Mouse (Mus musculus) MEL (cell line): Measurements from ENCODE around the gene Mbd6. TPM values are rescaled to one million over a fixed set of nuclear protein-coding genes. Genes with fewer than 3 reads are reported as not detected.

Source experiments
- DNase-seq: peaks from one replicate; pipeline ENCODE4 v3.0.0; 2011; ENCODE audit warnings: low read depth, low spot score
- H3K27ac ChIP-seq: 2 replicates; pipeline ENCODE4 v1.5.1; 2012; ENCODE audit warnings: low read depth, mild to moderate bottlenecking, control low read depth, low read length, moderate library complexity; ENCODE audit not compliant: control insufficient read depth
- H3K27me3 ChIP-seq, 2 experiments: fragments of 150-350 bp in 1 of 2; sonication (generic) in 1 of 2; 2 replicates each; pipeline ENCODE4 v1.6.1; 2012; ENCODE audit warnings: low read length in 2 of 2, mild to moderate bottlenecking in 2 of 2, improper control_type of control experiment in 1 of 2, moderate library complexity in 1 of 2; ENCODE audit not compliant: insufficient read depth in 2 of 2, control insufficient read depth in 1 of 2
- H3K36me3 ChIP-seq, 2 experiments: 2 replicates each; pipeline ENCODE4 v1.6.1; 2012 to 2014; ENCODE audit warnings: low read length in 2 of 2, improper control_type of control experiment in 1 of 2, inconsistent platforms in 1 of 2, mild to moderate bottlenecking in 1 of 2; ENCODE audit not compliant: insufficient read depth in 2 of 2, control insufficient read depth in 1 of 2
- H3K4me1 ChIP-seq, 2 experiments: fragments of 150-350 bp in 1 of 2; sonication (generic) in 1 of 2; 2 replicates each; pipeline ENCODE4 v1.6.1; 2012; ENCODE audit warnings: low read length in 2 of 2, improper control_type of control experiment in 1 of 2, mild to moderate bottlenecking in 1 of 2; ENCODE audit not compliant: insufficient read depth in 2 of 2, control insufficient read depth in 1 of 2
- H3K4me3 ChIP-seq, 2 experiments: fragments of 150-350 bp in 1 of 2; sonication (generic) in 1 of 2; 2 replicates each; pipeline ENCODE4 v1.5.1; 2012; ENCODE audit warnings: low read depth in 2 of 2, low read length in 2 of 2, mild to moderate bottlenecking in 2 of 2, moderate library complexity in 2 of 2, control low read depth in 1 of 2, improper control_type of control experiment in 1 of 2; ENCODE audit not compliant: control insufficient read depth in 1 of 2, insufficient read depth in 1 of 2
- H3K79me2 ChIP-seq: 2 replicates; pipeline ENCODE4 v1.6.1; 2012; ENCODE audit warnings: mild to moderate bottlenecking, low read length, moderate library complexity; ENCODE audit not compliant: control insufficient read depth, poor library complexity, insufficient read depth
- H3K9ac ChIP-seq: 2 replicates; pipeline ENCODE4 v1.6.1; 2012; ENCODE audit warnings: low read depth, mild to moderate bottlenecking, control low read depth, low read length, moderate library complexity; ENCODE audit not compliant: control insufficient read depth, poor library complexity, severe bottlenecking
- H3K9me3 ChIP-seq: fragments of 150-350 bp; sonication (generic); replicated peaks from 2 replicates; pipeline ENCODE4 v1.6.1; 2012; ENCODE audit warnings: mild to moderate bottlenecking, low read length, improper control_type of control experiment, moderate library complexity; ENCODE audit not compliant: insufficient read depth
- BHLHE40 ChIP-seq: IDR thresholded peaks from 2 replicates; pipeline ENCODE4 v1.6.1; 2012; ENCODE audit warnings: low read depth, mild to moderate bottlenecking, inconsistent platforms, low read length, improper control_type of control experiment, borderline replicate concordance
- CHD1 ChIP-seq: IDR thresholded peaks from 2 replicates; pipeline ENCODE4 v1.6.1; 2012; ENCODE audit warnings: low read depth, mild to moderate bottlenecking, inconsistent platforms, low read length, improper control_type of control experiment
- CTCF ChIP-seq, 3 experiments: IDR thresholded peaks in 2 of 3; conservative IDR thresholded peaks in 1 of 3; 2 replicates each; pipeline ENCODE4 v1.5.1; 2011 to 2012; ENCODE audit warnings: low read length in 3 of 3, low read depth in 2 of 3, mild to moderate bottlenecking in 2 of 3, improper control_type of control experiment in 1 of 3, inconsistent platforms in 1 of 3, mixed read lengths in 1 of 3, moderate library complexity in 1 of 3; ENCODE audit not compliant: control insufficient read depth in 1 of 3, insufficient read depth in 1 of 3, poor library complexity in 1 of 3, severe bottlenecking in 1 of 3
- ELF1 ChIP-seq: IDR thresholded peaks from 2 replicates; pipeline ENCODE4 v1.6.1; 2014; ENCODE audit warnings: low read depth, mild to moderate bottlenecking, inconsistent platforms, low read length, improper control_type of control experiment, moderate library complexity
- GABPA ChIP-seq: IDR thresholded peaks from 2 replicates; pipeline ENCODE4 v1.6.1; 2012; ENCODE audit warnings: low read depth, mild to moderate bottlenecking, inconsistent platforms, low read length, improper control_type of control experiment, moderate library complexity
- HCFC1 ChIP-seq: IDR thresholded peaks from 2 replicates; pipeline ENCODE4 v1.6.1; 2012; ENCODE audit warnings: low read depth, mild to moderate bottlenecking, inconsistent platforms, low read length, improper control_type of control experiment, moderate library complexity
- JUND ChIP-seq: IDR thresholded peaks from 2 replicates; pipeline ENCODE4 v1.6.1; 2011; ENCODE audit warnings: low read depth, mild to moderate bottlenecking, improper control_type of control experiment, low read length
- MAFK ChIP-seq: IDR thresholded peaks from 2 replicates; pipeline ENCODE4 v1.6.1; 2011; ENCODE audit warnings: low read depth, mild to moderate bottlenecking, low read length, improper control_type of control experiment, borderline replicate concordance
- MAX ChIP-seq: IDR thresholded peaks from 2 replicates; pipeline ENCODE4 v1.6.1; 2011; ENCODE audit warnings: low read length, improper control_type of control experiment
- MAZ ChIP-seq: IDR thresholded peaks from 2 replicates; pipeline ENCODE4 v1.6.1; 2012; ENCODE audit warnings: low read depth, mild to moderate bottlenecking, inconsistent platforms, low read length, improper control_type of control experiment
- MXI1 ChIP-seq: IDR thresholded peaks from 2 replicates; pipeline ENCODE4 v1.6.1; 2011; ENCODE audit warnings: mild to moderate bottlenecking, low read depth, low read length, improper control_type of control experiment
- MYC ChIP-seq: IDR thresholded peaks from 2 replicates; pipeline ENCODE4 v1.6.1; 2011; ENCODE audit warnings: low read depth, mild to moderate bottlenecking, low read length, improper control_type of control experiment, moderate library complexity
- NRF1 ChIP-seq: IDR thresholded peaks from 2 replicates; pipeline ENCODE4 v1.6.1; 2014; ENCODE audit warnings: low read depth, mild to moderate bottlenecking, inconsistent platforms, low read length, improper control_type of control experiment, moderate library complexity; ENCODE audit not compliant: poor library complexity, insufficient read depth, severe bottlenecking
- POLR2A ChIP-seq, 2 experiments: IDR thresholded peaks; 2 replicates each; pipeline ENCODE4 v1.6.1; 2011 to 2012; ENCODE audit warnings: low read length in 2 of 2, mild to moderate bottlenecking in 2 of 2, control low read depth in 1 of 2, improper control_type of control experiment in 1 of 2, low read depth in 1 of 2, moderate library complexity in 1 of 2; ENCODE audit not compliant: control insufficient read depth in 1 of 2, insufficient read depth in 1 of 2, poor library complexity in 1 of 2
- POLR2AphosphoS2 ChIP-seq: IDR thresholded peaks from 2 replicates; pipeline ENCODE4 v1.6.1; 2011; ENCODE audit warnings: low read length, improper control_type of control experiment
- POLR2AphosphoS5 ChIP-seq: IDR thresholded peaks from 2 replicates; pipeline ENCODE4 v1.6.1; 2012; ENCODE audit warnings: low read depth, borderline replicate concordance, mild to moderate bottlenecking, inconsistent platforms, low read length, moderate library complexity, mixed read lengths
- RAD21 ChIP-seq: IDR thresholded peaks from 2 replicates; pipeline ENCODE4 v1.6.1; 2011; ENCODE audit warnings: mild to moderate bottlenecking, low read depth, low read length, improper control_type of control experiment
- SIN3A ChIP-seq: IDR thresholded peaks from 2 replicates; pipeline ENCODE4 v1.6.1; 2012; ENCODE audit warnings: low read length, improper control_type of control experiment, inconsistent platforms
- SMC3 ChIP-seq: IDR thresholded peaks from 2 replicates; pipeline ENCODE4 v1.6.1; 2011; ENCODE audit warnings: low read depth, low read length, improper control_type of control experiment
- TAL1 ChIP-seq: IDR thresholded peaks from 2 replicates; pipeline ENCODE4 v1.6.1; 2012; ENCODE audit warnings: mild to moderate bottlenecking, inconsistent platforms, low read length, moderate library complexity, mixed read lengths
- TBP ChIP-seq: IDR thresholded peaks from 2 replicates; pipeline ENCODE4 v1.8.0; 2011; ENCODE audit warnings: low read depth, low read length, improper control_type of control experiment
- TCF12 ChIP-seq: IDR thresholded peaks from 2 replicates; pipeline ENCODE4 v1.6.1; 2014; ENCODE audit warnings: low read depth, mild to moderate bottlenecking, inconsistent platforms, low read length, improper control_type of control experiment, moderate library complexity
- UBTF ChIP-seq: IDR thresholded peaks from 2 replicates; pipeline ENCODE4 v1.6.1; 2012; ENCODE audit warnings: low read depth, mild to moderate bottlenecking, inconsistent platforms, low read length, improper control_type of control experiment, moderate library complexity, borderline replicate concordance; ENCODE audit not compliant: insufficient read depth
- USF1 ChIP-seq: IDR thresholded peaks from 2 replicates; pipeline ENCODE4 v1.6.1; 2014; ENCODE audit warnings: low read depth, mild to moderate bottlenecking, inconsistent platforms, low read length, improper control_type of control experiment, moderate library complexity
- USF2 ChIP-seq, 2 experiments: IDR thresholded peaks; 2 replicates each; pipeline ENCODE4 v1.6.1; 2011 to 2012; ENCODE audit warnings: improper control_type of control experiment in 2 of 2, low read length in 2 of 2, borderline replicate concordance in 1 of 2, inconsistent platforms in 1 of 2, low read depth in 1 of 2, mild to moderate bottlenecking in 1 of 2; ENCODE audit not compliant: insufficient read depth in 1 of 2
- ZC3H11A ChIP-seq: IDR thresholded peaks from 2 replicates; pipeline ENCODE4 v1.6.1; 2012; ENCODE audit warnings: low read depth, mild to moderate bottlenecking, inconsistent platforms, low read length, improper control_type of control experiment
- polyA plus RNA-seq, 2 experiments: library from polyadenylated mRNA; stranded (reverse) in 1 of 2; unstranded in 1 of 2; fragments of >175 nt in 1 of 2; fragments of >200 nt in 1 of 2; gene quantifications; 2 replicates each; pipeline versions ENCODE4 v1.2.1 to v1.2.4; 2012; ENCODE audit warnings: low replicate concordance in 2 of 2, low read depth in 1 of 2; ENCODE audit not compliant: insufficient read length in 2 of 2, insufficient read depth in 1 of 2, missing spikeins in 1 of 2
- total RNA-seq: library from RNA; depleted of rRNA; stranded (reverse); fragments of 300-350 nt; gene quantifications from 2 replicates; pipeline ENCODE4 v1.2.3, GENCODE M21; 2012

The Mbd6 gene
- total and polyA plus RNA-seq, 3 experiments = 4.2 to 44.8 TPM; not detected in 1

DNA sequence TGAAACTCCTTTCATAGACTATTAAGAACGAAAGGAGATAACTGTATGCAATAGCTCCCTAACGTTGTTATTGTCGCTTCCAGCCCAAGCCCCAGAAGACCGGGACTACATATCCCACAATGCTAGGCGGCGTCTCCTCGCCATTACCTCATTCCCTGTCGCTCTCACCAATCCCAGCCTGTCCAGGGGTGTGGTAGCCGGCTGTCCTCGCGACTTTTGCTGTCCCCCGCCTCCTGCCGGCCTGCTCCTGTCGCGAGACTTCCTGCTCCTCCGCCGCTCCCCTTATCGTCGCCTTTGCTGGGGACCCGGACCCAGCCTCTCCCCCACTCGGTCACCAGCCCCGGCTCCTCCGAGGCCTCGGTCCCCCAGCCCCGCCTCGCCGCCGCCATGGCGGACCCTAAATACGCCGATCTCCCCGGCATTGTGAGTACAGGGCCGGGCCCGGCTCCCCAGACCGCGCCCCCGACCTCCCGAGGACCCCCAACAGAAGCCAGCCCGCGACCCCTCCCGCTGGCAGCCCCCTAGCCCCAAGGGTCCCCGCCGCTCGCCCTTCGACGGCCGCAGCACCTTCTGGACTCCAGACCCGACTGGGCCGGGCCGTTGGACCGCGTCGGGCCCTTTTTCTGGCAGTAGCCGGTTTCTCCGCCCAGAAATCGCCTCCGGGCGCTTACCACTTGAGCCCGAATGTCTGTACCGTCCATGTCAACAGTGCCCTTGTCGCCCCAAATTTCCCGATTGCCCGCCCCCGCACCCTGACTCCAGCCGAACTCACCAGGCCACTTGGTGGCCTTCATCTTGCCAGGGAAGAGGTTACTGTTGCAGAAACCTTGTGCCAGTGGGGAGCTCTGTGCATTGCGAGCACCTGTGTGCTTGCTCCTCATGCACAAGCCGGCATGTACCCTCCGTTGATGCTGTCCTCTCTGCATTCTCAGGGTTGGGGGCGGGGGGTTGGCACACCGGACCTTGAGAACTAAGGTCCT lies 22.4 kb downstream of the Mbd6 start, which contains the start of gene Dctn2 (continued):
- peak; percentile 37; the same call in 1 of the 2 replicates for TF ChIP-seq TCF12
- peak; percentile 97 for TF ChIP-seq HCFC1
- no peak for TF ChIP-seq UBTF
- peak; percentile 86 for TF ChIP-seq SIN3A
- TF ChIP-seq POLR2AphosphoS2 = peak; percentile 72; the same call in 1 of the 2 replicates
- TF ChIP-seq TAL1 = no peak
- no peak for TF ChIP-seq ZC3H11A
- no peak; the same call in 1 of the 2 replicates for TF ChIP-seq MAZ
- TF ChIP-seq TBP = peak; percentile 68; the same call in 1 of the 2 replicates
- TF ChIP-seq BHLHE40 = no peak
- no peak for TF ChIP-seq POLR2AphosphoS5
- TF ChIP-seq CHD1 = no peak
- TF ChIP-seq JUND = no peak
- TF ChIP-seq POLR2A (IDR thresholded peaks at IDR 0.05; ENCODE audit: control insufficient read depth in 1 of 2, insufficient read depth in 1 of 2, low read depth in 1 of 2, low read length in 2 of 2, poor library complexity in 1 of 2) = peak; percentile 80 to 87
- TF ChIP-seq MXI1 = no peak; the same call in 1 of the 2 replicates

DNA sequence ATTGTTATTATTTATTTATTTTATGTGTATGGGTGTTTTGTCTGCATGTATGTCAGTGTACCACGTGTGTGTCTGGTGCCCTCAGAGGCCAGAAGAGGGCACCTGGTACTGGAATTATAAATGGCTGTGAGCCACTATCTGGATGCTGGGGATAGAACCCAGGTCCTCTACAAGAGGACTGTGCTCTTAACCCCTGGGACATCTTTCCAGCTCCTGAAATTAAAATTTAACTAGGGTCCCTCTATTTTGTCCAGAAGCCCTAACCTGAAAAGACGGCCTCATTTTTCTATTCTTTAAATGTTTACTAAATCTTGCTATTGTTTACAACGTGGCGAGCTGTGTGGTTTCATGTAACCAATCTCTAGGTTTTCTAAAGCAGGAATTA lies 23.1 kb downstream of the Mbd6 start:
- Histone ChIP-seq H3K9ac (peak overlapping the region; percentile 51), H3K4me3 (peak overlapping the region; percentile 29 to 70), H3K79me2 (peaks cover 18% of the 10 kb centered on the region), H3K27me3 (no peaks in the 10 kb centered on the region), H3K36me3 (peaks cover 5 to 12% of the 10 kb centered on the region in 2 experiments; a peak in 3 of 4 replicates), H3K9me3 (no peaks in the 10 kb centered on the region), H3K4me1 (peaks cover 0 to 24% of the 10 kb centered on the region in 2 experiments), H3K27ac (0 out of 2 replicates have a peak overlapping the region, but pooled peaks have one; percentile 1)
- DNase-seq = peak; percentile 64
- TF ChIP-seq MYC (peak; percentile 93), ZC3H11A (peak; percentile 36), USF1 (peak; percentile 83), MAX (peak; percentile 80), CHD1 (peak; percentile 56; the same call in 1 of the 2 replicates), GABPA (no peak), HCFC1 (no peak), TCF12 (no peak), CTCF (IDR thresholded peaks at IDR 0.05 in 2 of 3, conservative IDR thresholded peaks at IDR 0.05 in 1 of 3; ENCODE audit: control insufficient read depth in 1 of 3, insufficient read depth in 1 of 3, low read depth in 2 of 3, low read length in 3 of 3, poor library complexity in 1 of 3, severe bottlenecking in 1 of 3) (peak in 2 of 3 experiments; percentile 44 to 59; a peak in 4 of 6 replicates), USF2 (IDR thresholded peaks at IDR 0.05; ENCODE audit: borderline replicate concordance in 1 of 2, insufficient read depth in 1 of 2, low read depth in 1 of 2, low read length in 2 of 2) (peak in 1 of 2 experiments; percentile 46; a peak in 1 of 4 replicates), SMC3 (peak; percentile 48), NRF1 (no peak), MXI1 (peak; percentile 87), MAFK (no peak), ELF1 (peak; percentile 3; the same call in 1 of the 2 replicates), RAD21 (peak; percentile 45), JUND (0 out of 2 replicates have a peak, but pooled peaks have one; percentile 31)
